Mouse (Mus musculus): ENCODE results near the gene Mri1. TPM values are rescaled to one million over a fixed set of nuclear protein-coding genes. Genes with fewer than 3 reads are reported as not detected.

Gene Mri1
- polyA plus RNA-seq, 1 experiment from 2014 or later = 41.1 TPM

- peaks cover 62% of the 10 kb centered on the region for H3K36me3 ChIP-seq (ENCODE audit: control insufficient read depth, insufficient read depth, low read length)
- peak; percentile 36 for ATAC-seq
- no peak overlapping the region for H3K9ac ChIP-seq (ENCODE audit: low read depth, low read length)
- H3K27me3 ChIP-seq (ENCODE audit: control insufficient read depth, insufficient read depth, low read depth, low read length) = no peaks in the 10 kb centered on the region
- H3K9me3 ChIP-seq (replicated peaks; ENCODE audit: control insufficient read depth, low read length, poor library complexity, severe bottlenecking) = no peaks in the 10 kb centered on the region
- H3K4me1 ChIP-seq (ENCODE audit: control insufficient read depth, insufficient read depth, low read length) = no peaks in the 10 kb centered on the region
- H3K4me2 ChIP-seq (ENCODE audit: low read length) = no peak overlapping the region
- H3K27ac ChIP-seq (ENCODE audit: low read length) = no peak overlapping the region
- 79% methylated on average over 21 of the region's 21 CpGs for WGBS
- no peak overlapping the region for H3K4me3 ChIP-seq (ENCODE audit: low read depth, low read length)
Measured at GRCm38 (mm10) chr8:84223322-84224029, 33.6 kb downstream of the Mri1 start.

GRCm38 (mm10) chr8:84222566-84223165 lies 34.5 kb downstream of the Mri1 start:
- Histone ChIP-seq H3K4me3 (ENCODE audit: low read depth, low read length) (no peak overlapping the region), H3K36me3 (ENCODE audit: control insufficient read depth, insufficient read depth, low read length) (peaks cover 66% of the 10 kb centered on the region), H3K27ac (ENCODE audit: low read length) (no peak overlapping the region), H3K9me3 (replicated peaks; ENCODE audit: control insufficient read depth, low read length, poor library complexity, severe bottlenecking) (no peaks in the 10 kb centered on the region), H3K4me1 (ENCODE audit: control insufficient read depth, insufficient read depth, low read length) (no peaks in the 10 kb centered on the region), H3K27me3 (ENCODE audit: control insufficient read depth, insufficient read depth, low read depth, low read length) (no peaks in the 10 kb centered on the region), H3K4me2 (ENCODE audit: low read length) (no peak overlapping the region), H3K9ac (ENCODE audit: low read depth, low read length) (no peak overlapping the region)
- WGBS = 96% methylated on average over 9 of the region's 9 CpGs
- ATAC-seq = no peak

- WGBS = 77% methylated on average over 7 of the region's 7 CpGs
- Histone ChIP-seq H3K27me3 (ENCODE audit: control insufficient read depth, insufficient read depth, low read depth, low read length) (no peaks in the 10 kb centered on the region), H3K4me1 (ENCODE audit: control insufficient read depth, insufficient read depth, low read length) (no peaks in the 10 kb centered on the region), H3K4me3 (ENCODE audit: low read depth, low read length) (no peak overlapping the region), H3K9me3 (replicated peaks; ENCODE audit: control insufficient read depth, low read length, poor library complexity, severe bottlenecking) (no peaks in the 10 kb centered on the region), H3K4me2 (ENCODE audit: low read length) (no peak overlapping the region), H3K27ac (ENCODE audit: low read length) (no peak overlapping the region), H3K9ac (ENCODE audit: low read depth, low read length) (no peak overlapping the region), H3K36me3 (ENCODE audit: control insufficient read depth, insufficient read depth, low read length) (peaks cover 61% of the 10 kb centered on the region)
- no peak for ATAC-seq
Measured at GRCm38 (mm10) chr8:84220105-84220504, 37.0 kb downstream of the Mri1 start.

GRCm38 (mm10) chr8:84218143-84218542 lies 39.0 kb downstream of the Mri1 start:
- WGBS = 95% methylated on average over 5 of the region's 5 CpGs
- no peak overlapping the region for H3K27ac ChIP-seq (ENCODE audit: low read length)
- H3K4me2 ChIP-seq (ENCODE audit: low read length) = no peak overlapping the region
- no peak overlapping the region for H3K4me3 ChIP-seq (ENCODE audit: low read depth, low read length)
- no peaks in the 10 kb centered on the region for H3K9me3 ChIP-seq (replicated peaks; ENCODE audit: control insufficient read depth, low read length, poor library complexity, severe bottlenecking)
- peaks cover 58% of the 10 kb centered on the region for H3K36me3 ChIP-seq (ENCODE audit: control insufficient read depth, insufficient read depth, low read length)
- ATAC-seq = no peak
- no peaks in the 10 kb centered on the region for H3K4me1 ChIP-seq (ENCODE audit: control insufficient read depth, insufficient read depth, low read length)
- H3K27me3 ChIP-seq (ENCODE audit: control insufficient read depth, insufficient read depth, low read depth, low read length) = no peaks in the 10 kb centered on the region
- H3K9ac ChIP-seq (ENCODE audit: low read depth, low read length) = no peak overlapping the region

- 93% methylated on average over 11 of the region's 11 CpGs for WGBS
- ATAC-seq = no peak
- H3K36me3 ChIP-seq (ENCODE audit: control insufficient read depth, insufficient read depth, low read length) = peaks cover 57% of the 10 kb centered on the region
Measured at GRCm38 (mm10) chr8:84217206-84217605, 39.9 kb downstream of the Mri1 start.

GRCm38 (mm10) chr8:84213277-84213676 lies 43.8 kb downstream of the Mri1 start:
- 95% methylated on average over 4 of the region's 4 CpGs for WGBS
- H3K9ac ChIP-seq (ENCODE audit: low read depth, low read length) = no peak overlapping the region
- no peak overlapping the region for H3K4me3 ChIP-seq (ENCODE audit: low read depth, low read length)
- H3K4me2 ChIP-seq (ENCODE audit: low read length) = no peak overlapping the region
- no peak for ATAC-seq
- H3K9me3 ChIP-seq (replicated peaks; ENCODE audit: control insufficient read depth, low read length, poor library complexity, severe bottlenecking) = no peaks in the 10 kb centered on the region
- H3K4me1 ChIP-seq (ENCODE audit: control insufficient read depth, insufficient read depth, low read length) = peaks cover 9% of the 10 kb centered on the region
- no peaks in the 10 kb centered on the region for H3K27me3 ChIP-seq (ENCODE audit: control insufficient read depth, insufficient read depth, low read depth, low read length)
- no peak overlapping the region for H3K27ac ChIP-seq (ENCODE audit: low read length)
- peaks cover 46% of the 10 kb centered on the region for H3K36me3 ChIP-seq (ENCODE audit: control insufficient read depth, insufficient read depth, low read length)

More at GRCm38 (mm10) chr8:84217206-84217605, 39.9 kb downstream of the Mri1 start:
- H3K9me3 ChIP-seq (replicated peaks; ENCODE audit: control insufficient read depth, low read length, poor library complexity, severe bottlenecking) = no peaks in the 10 kb centered on the region
- H3K27ac ChIP-seq (ENCODE audit: low read length) = no peak overlapping the region
- no peak overlapping the region for H3K4me2 ChIP-seq (ENCODE audit: low read length)
- H3K4me1 ChIP-seq (ENCODE audit: control insufficient read depth, insufficient read depth, low read length) = no peaks in the 10 kb centered on the region
- no peak overlapping the region for H3K4me3 ChIP-seq (ENCODE audit: low read depth, low read length)
- H3K9ac ChIP-seq (ENCODE audit: low read depth, low read length) = no peak overlapping the region
- H3K27me3 ChIP-seq (ENCODE audit: control insufficient read depth, insufficient read depth, low read depth, low read length) = no peaks in the 10 kb centered on the region

- H3K36me3 ChIP-seq (ENCODE audit: control insufficient read depth, insufficient read depth, low read length) = peaks cover 34% of the 10 kb centered on the region
- WGBS = 93% methylated on average over 31 of the region's 31 CpGs
- H3K9me3 ChIP-seq (replicated peaks; ENCODE audit: control insufficient read depth, low read length, poor library complexity, severe bottlenecking) = no peaks in the 10 kb centered on the region
- no peak overlapping the region for H3K9ac ChIP-seq (ENCODE audit: low read depth, low read length)
- ATAC-seq = no peak
- H3K4me2 ChIP-seq (ENCODE audit: low read length) = no peak overlapping the region
- H3K4me3 ChIP-seq (ENCODE audit: low read depth, low read length) = no peak overlapping the region
- H3K4me1 ChIP-seq (ENCODE audit: control insufficient read depth, insufficient read depth, low read length) = peaks cover 10% of the 10 kb centered on the region
- H3K27me3 ChIP-seq (ENCODE audit: control insufficient read depth, insufficient read depth, low read depth, low read length) = no peaks in the 10 kb centered on the region
- no peak overlapping the region for H3K27ac ChIP-seq (ENCODE audit: low read length)
Measured at GRCm38 (mm10) chr8:84211881-84212563, 45.1 kb downstream of the Mri1 start.

- Histone ChIP-seq H3K9ac (ENCODE audit: low read depth, low read length) (no peak overlapping the region), H3K4me3 (ENCODE audit: low read depth, low read length) (no peak overlapping the region), H3K4me2 (ENCODE audit: low read length) (no peak overlapping the region), H3K4me1 (ENCODE audit: control insufficient read depth, insufficient read depth, low read length) (peaks cover 10% of the 10 kb centered on the region), H3K27me3 (ENCODE audit: control insufficient read depth, insufficient read depth, low read depth, low read length) (no peaks in the 10 kb centered on the region), H3K9me3 (replicated peaks; ENCODE audit: control insufficient read depth, low read length, poor library complexity, severe bottlenecking) (no peaks in the 10 kb centered on the region), H3K36me3 (ENCODE audit: control insufficient read depth, insufficient read depth, low read length) (peaks cover 29% of the 10 kb centered on the region), H3K27ac (ENCODE audit: low read length) (no peak overlapping the region)
- ATAC-seq = no peak
- WGBS = 91% methylated on average over 3 of the region's 3 CpGs
Measured at GRCm38 (mm10) chr8:84211202-84211601, 45.9 kb downstream of the Mri1 start.

Data from midbrain, embryonic 16.5 days (tissue).